Mouse (Mus musculus) kidney, adult 8-10 months (tissue): ENCODE measurements at regions not wholly inside any gene's neighbourhood (a gene's known extent, or its start where the extent isn't known, plus 50 kb on each side); places are given as distances from the start of the nearest gene placed in this dataset.
"Not testable (repeated sequence)": the region's sequence is repeated elsewhere in the genome, so short reads cannot be mapped to it uniquely, and the experiment has no call there.

Experiments
- DNase-seq, 2 experiments: peaks; one replicate each; pipeline ENCODE4 v3.0.0; 2022

DNA sequence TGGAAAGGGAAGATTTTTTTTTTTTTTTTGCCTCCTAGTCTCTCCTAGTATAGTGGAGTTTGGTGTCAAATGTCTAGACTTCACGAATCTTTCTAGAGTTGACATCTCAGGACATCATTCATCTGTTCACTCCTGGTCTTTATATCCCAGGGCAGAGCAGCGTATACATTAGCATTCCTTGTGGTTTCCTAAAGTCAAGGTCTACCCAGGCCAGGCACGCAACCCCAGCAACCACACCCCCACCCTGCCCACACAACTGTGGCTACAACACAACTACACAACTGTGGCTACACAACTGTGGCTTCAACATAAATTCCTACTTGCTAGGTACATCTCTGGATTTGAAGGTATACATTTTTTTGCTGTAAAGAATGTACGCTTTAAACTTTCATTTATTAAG lies 122.2 kb downstream of the Ppp1r3a start:
- DNase-seq = no peak

DNA sequence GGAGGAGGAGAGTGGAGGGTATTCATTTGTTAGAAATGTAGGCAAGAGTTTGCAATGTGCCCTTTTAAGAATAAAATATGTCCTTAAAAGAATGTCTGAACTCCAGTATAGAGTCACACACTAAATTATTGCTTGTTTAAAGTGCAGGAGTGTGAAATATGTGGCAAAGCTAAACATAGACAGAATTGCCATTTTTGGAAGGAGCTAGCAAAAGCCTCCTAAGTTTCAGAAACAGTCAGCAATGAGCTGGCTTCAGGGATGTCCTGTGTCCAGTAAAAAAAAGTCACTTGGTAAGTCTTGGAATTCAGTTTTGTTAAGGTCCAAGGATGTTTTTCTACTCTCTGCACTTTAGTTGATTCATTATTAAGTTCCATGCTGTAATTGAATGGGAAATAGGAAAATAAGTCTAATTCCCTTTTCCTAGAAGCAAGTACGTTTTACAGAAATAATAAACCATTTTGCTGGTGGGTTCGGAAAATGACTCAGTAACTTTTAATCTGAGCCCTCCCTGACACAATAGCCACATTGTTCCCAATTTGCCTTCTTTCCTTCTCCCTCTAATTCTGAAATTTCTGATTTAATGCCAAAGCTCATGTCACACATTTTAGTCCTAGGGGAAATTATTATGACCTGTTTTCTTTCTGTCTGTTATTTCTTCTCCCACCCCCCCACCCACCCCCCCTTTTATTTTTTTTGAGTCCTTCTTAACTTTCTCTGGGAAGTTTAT lies 123.2 kb downstream of the Ppp1r3a start:
- DNase-seq = no peak

DNA sequence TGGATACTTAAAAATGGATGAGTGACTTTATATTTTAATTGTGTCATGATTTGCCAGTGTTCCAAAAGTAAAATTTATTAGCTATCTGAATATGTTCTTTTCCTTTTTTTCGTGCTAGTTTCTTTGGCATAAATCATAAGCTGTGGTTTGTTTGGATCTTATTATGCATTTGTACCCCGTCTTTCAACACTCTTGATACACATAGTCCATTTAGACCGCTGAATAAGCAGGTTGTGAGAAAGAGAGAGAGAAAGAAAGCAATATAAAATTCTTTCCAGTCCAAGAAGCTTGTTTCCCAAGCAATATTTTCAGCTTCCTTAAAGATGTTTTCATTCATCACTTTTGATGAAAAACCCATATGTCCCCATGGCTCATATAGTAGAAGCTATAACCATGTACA lies 138.4 kb downstream of the Ppp1r3a start:
- no peak for DNase-seq

GRCm38 (mm10) chr6:14608076-14608475 lies 147.0 kb downstream of the Ppp1r3a start:
- no peak for DNase-seq

- peak in 1 of 2 experiments; percentile 5 for DNase-seq
Measured at GRCm38 (mm10) chr6:14600543-14601249, 154.4 kb downstream of the Ppp1r3a start.

DNA sequence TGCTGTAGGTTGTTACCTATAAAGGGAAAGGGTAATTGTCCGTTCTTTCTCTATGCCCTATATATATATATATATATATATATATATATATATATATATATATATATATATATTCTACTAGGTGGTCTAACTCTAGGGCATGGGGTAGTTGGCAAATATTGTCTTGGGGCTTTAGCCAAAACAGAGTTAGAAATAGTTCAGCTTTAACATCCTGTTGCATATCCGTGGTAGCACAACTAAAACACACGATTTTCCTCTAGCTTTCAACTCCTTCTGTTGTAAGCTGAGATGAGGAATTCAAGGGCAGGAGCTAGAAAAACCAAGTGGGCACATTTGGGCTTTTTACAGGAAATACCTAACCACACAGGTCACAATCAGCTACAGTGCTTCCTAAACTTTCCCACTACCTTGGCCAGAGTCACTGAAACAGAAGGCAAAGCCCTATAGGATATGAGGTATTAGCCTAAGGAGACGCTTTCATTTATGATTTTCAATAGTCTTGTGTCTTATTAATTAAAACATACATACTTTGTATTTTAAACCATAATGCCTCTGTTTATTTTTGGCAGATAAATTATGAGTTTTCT lies 158.1 kb downstream of the Ppp1r3a start:
- DNase-seq = no peak

DNA sequence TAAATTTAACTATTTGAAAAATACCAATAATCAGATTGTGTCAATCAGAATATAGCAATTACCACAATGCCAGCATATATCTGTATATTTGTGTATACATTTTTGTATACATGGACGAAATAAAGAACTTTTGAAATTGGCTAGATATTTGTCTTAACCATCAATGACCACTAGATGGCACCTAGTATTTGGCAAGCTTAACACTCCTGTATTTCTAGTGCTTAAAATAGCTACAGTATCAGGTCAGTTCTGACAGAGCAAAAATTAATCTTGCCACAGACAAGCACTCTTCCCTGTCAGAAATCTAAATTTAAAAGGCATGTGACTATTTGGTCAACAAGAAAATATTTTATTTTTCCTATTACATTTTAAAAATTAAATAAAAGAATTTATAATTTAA lies 169.2 kb downstream of the Ppp1r3a start:
- DNase-seq = no peak

DNA sequence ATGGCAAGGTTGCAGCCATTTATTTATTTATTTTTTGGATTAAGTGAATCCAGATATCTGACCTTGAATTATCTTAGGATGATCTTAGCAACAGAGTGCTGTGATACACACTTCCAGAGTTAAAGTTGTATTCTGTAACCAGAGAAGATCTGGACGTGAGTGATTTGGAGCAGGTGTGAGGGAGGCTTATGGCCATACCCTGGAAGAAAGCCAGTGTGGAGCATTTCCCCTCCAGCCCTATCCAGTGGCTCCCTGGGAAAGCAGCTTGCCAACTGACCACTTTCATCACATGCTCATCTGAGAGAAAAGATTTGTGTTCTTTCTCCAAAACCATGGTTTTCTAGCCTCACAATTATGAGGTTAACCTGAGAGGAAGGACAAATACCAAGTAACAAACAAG lies 171.2 kb downstream of the Ppp1r3a start:
- DNase-seq = no peak

- no peak for DNase-seq
Measured at GRCm38 (mm10) chr6:14574607-14575006, 180.5 kb downstream of the Ppp1r3a start.

DNA sequence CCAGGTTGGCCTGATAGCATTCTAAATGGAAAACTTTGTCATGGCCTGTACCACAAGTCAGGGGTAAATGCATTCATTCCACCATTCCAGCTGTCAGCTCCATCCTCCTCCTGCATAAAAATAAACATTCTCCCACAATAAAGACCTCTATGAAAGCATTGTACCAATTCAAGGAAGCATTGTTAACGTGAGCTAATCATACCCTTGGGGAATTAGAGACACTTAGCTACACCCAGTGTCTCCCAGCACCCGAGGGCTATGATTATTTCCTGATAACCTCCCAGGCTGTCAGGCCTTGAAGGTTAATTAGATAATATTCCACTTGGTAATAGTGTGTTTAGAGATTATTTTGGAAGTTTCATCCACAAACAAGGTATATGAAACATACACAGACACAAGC lies 182.1 kb downstream of the Ppp1r3a start:
- no peak for DNase-seq

DNA sequence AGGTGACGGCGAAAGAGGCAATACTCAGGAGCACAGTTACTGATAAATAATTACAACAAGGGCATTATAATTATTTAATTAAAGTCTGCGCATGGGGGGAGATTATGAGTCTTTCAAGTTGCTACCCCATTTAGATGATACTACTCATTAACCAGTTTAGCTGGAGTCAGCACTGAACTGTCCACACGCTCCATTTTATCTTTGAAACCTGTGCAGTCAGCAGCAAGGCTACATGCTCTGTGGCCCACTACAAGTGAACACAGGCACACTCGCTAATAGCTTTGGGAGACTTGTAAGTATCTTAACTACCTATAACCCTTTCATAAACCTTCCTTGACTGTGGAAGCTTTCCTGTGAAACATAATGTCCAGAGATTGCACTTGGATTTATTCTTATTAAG lies 214.7 kb downstream of the Ppp1r3a start:
- DNase-seq = no peak

GRCm38 (mm10) chr6:14529096-14529495 lies 226.0 kb downstream of the Ppp1r3a start:
- DNase-seq = no peak

GRCm38 (mm10) chr6:14528564-14528963 lies 226.5 kb downstream of the Ppp1r3a start:
- no peak for DNase-seq

- peak in 1 of 2 experiments; percentile 6 for DNase-seq
Measured at GRCm38 (mm10) chr6:14522742-14523141, 232.3 kb downstream of the Ppp1r3a start.

DNA sequence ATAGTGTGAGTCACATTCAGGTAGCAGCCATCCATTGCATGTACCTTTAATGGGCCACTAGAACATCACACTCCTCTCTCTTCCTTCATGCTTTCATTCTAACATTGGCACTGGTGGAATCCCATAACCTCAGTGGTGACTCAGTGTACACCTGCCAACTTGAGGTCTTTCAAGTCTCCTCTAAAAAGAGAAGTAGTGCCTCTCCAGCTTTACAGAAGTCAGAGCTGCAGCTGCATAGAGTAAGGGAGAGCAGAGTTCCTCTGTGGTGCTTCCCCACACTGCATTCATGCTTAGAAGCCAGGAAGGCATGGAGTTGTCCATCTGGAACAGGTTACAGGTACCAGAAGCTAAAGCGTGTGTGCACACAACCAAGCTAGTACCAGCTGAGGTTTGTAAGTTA lies 233.8 kb downstream of the Ppp1r3a start:
- DNase-seq = no peak

- DNase-seq = peak in 1 of 2 experiments; percentile 25
Measured at GRCm38 (mm10) chr6:14504171-14504570, 250.9 kb downstream of the Ppp1r3a start.

DNA sequence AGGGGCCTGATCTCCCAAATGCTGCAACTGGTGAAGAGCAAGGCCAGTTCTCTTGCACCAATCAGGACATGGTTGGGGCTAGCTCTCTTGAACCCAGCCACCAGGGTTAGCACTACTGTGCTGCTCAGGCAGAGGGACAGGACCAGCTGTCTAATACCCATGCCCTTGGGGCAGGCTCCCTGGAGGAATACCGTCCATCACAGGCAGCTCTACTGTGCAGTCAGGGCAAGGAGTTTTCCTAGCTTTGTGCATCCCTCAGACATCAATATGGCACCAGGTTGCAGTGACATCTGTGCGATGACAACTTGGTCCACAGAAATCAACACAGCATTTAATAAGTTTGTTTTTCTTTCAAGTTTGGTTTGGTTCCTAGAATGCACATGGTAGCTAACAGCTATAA lies 254.4 kb downstream of the Ppp1r3a start:
- DNase-seq = no peak

DNA sequence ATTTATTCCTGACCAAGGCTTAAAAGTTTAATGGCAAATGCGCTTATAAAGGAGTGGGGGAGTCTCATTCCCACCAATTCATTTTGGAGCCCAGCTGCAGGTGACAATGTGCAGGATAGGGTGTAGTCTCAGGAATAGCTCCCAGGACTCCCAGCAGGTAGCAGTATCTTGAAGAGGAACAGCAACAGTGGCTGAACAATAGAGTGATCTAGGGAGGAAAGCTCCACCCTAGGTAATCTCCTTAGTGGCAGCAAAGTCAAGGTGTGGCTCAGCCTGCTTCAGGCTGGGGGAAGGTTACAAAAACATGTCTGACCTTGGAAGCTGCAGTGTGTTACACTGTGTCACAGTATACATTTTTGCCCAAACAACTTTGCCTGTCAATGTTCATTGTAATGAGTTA lies 255.2 kb downstream of the Ppp1r3a start:
- not testable (repeated sequence) for DNase-seq

GRCm38 (mm10) chr6:14486642-14487041 lies 268.4 kb downstream of the Ppp1r3a start:
- not testable (repeated sequence) for DNase-seq

- no peak for DNase-seq
Measured at GRCm38 (mm10) chr6:14456394-14456793, 298.7 kb downstream of the Ppp1r3a start.

DNA sequence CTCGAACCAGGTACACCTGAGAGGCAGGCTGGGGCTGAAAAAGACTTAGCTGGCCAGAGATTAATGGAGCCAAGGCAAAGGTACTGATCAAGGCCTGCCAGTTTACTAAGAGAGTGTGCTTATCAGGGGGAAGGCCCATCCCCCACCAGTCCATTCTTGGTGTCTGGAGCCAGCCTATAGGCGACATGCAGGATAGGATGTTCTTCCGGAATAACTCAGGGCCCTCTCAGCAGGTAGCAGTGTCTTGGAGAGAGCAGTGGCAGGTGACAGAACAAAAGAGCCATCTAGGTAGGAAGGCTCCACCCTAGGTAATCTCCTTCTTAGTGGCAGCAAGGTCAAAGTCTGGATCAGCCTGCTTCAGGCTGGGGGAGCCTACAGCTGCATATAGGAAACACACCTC lies 301.8 kb downstream of the Ppp1r3a start:
- DNase-seq = not testable (repeated sequence)

DNA sequence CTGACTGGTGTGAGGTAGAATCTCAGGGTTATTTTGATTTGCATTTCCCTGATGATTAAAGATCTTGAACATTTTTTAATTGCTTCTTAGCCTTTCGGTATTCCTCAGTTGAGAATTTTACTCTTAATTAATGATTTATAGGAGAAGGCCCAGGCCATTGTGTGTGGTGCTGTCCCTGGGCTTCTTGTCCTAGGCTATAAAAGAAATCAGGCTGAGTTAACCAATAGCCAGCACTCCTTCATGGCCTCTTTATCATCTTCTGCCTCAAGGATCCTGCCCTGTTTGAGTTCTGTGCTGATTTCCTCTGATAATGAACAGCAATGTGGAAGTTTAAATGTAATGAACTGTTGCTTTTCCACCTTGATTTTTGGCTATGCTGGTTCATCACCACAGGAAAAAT lies 323.3 kb downstream of the Ppp1r3a start:
- DNase-seq = no peak

DNA sequence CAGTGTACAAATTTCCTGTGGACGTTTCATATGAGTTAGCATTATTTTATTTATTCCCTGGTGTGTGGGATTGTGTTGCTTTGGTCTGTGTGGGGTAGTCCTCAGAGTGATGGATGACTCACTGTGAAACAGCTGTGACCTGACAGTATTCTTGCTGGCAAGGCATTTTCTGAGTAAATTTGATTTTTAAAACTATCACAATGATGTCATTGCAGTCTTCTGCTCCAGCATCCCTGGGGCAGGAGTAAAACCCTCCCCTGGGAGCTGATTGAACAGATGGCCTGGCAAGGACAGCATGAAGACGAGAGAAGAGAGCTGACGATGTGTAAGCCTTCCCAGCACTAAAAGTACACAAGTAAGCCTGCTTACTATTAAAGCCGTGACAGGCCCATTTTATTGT lies 345.3 kb downstream of the Ppp1r3a start:
- DNase-seq = no peak

DNA sequence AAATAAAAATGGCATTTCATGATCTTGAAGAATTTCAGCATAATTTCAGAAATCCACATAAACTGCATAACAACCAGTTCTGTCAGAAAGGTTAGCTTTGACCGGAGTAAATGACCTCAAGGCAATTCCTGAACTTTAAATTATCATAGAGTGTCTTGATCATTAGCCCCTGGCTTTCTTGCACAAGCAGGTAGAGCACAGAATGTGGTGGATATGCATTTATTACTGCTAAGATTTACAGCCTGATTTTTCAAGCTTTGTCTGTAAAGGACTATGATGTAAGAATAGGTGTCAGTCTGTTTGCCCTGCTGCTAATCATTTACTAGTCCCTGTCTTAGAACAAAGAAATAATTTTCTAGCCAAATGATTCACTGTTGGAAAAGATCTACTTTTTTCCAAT lies 347.3 kb downstream of the Ppp1r3a start:
- no peak for DNase-seq
